Mouse (Mus musculus) brain, embryonic 18.5 days (tissue): ENCODE results near the gene Ankra2.

Experiments used
- DNase-seq: peaks from one replicate; pipeline ENCODE4 v3.0.0-alpha.2; 2012; ENCODE audit warnings: low read depth, low spot score

Gene Ankra2

GRCm38 (mm10) chr13:98291712-98292111 is 28.8 kb downstream of the Ankra2 start:
- no peak for DNase-seq

GRCm38 (mm10) chr13:98296072-98296471 is 33.2 kb downstream of the Ankra2 start:
- DNase-seq: no peak

- DNase-seq: no peak
Observed at GRCm38 (mm10) chr13:98297883-98298482, 35.1 kb downstream of the Ankra2 start.

DNA sequence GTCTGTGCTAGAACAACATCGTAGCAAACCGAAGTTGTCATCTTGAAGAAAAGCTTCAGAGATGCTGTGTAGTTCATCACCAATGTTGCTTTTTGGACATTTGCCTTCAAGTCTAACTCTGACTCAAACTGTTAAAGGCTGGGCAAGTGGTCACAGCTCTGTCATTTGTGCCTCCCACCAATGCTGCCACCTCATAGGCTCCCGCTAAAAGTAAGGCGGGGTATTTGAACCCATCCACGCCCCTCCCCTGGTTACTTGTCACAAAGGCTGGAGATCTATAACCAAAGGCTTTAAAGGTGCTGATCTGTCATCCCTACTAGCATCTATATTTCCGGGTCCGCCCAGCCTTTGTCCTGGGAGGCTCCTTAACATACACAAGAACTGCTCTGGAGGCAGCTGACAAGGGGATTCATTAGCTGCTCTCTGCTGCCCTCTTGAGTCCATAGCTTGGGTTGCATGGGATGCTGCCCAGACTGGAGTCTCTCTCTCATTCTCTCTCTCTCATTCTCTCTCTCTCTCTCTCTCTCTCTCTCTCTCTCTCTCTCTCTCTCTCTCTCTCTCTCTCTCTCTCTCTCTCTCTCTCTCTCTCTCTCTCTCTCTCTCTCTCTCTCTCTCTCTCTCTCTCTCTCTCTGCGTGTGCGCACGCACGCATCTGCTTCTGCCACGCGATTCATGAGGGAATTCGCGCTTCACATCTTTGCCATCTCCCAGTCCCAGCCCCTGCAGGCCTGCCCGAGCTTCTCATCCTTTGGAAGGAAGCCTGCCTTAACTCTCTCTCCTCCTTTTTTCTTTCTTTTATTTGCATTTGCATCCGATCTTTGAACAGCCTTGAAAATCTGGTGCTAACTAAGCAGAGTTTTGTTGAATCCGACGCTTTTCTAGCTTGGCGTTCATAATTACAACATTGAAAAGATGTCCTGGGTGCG is 36.2 kb downstream of the Ankra2 start:
- peak; percentile 55 for DNase-seq

GRCm38 (mm10) chr13:98305257-98305656 is 42.4 kb downstream of the Ankra2 start:
- DNase-seq: no peak

DNA sequence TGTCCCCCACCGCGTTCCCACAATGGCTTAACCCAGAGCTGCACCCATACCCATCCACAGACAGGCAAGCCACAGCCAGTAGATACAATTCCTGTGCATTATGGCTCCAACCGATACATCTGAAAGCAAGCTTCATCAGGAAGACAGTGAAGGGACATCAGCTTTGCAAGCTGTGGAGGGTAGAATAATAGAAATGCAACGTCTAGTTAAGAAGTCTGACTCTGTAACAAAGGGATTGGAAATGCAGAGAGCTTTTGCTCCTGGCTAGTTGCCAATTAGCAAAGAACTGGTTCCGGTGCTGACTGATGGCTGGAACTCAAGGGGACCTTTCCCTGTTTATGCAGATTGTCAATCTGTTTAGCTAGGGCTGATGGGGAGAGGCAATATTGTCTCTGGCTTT is 43.5 kb downstream of the Ankra2 start:
- DNase-seq: no peak

DNA sequence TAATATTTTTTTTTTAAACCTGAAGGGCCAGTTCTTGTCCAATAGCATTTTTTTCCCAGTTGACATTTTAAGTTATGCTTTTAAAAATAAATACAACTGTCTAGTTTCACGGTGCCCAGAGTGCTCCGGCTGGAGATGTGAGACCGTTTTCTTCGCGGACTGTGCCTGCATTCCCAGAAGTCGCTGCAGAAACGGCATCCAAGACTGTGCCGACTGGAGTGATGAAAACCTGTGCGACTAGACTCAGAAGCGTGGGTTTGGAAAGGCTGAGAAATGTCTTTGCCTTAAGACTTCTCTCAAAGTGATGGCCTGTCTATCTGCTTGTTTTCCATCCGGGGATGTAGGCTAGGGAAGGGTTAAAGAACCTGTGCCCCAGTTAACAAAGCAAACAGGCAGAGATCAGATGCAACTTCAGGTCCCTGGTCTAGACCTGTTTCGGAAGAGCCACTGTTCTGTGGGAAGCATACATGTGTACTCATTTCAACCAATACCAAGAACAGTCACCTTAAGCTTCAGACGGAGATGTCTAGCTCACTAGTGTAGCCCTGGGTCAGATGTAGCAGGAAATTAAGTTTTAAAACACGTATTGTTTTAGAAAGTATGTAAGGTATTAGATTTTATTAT is 44.1 kb downstream of the Ankra2 start:
- no peak for DNase-seq

- DNase-seq: no peak
Observed at GRCm38 (mm10) chr13:98308004-98308403, 45.1 kb downstream of the Ankra2 start.

- no peak for DNase-seq
Observed at GRCm38 (mm10) chr13:98308724-98309123, 45.9 kb downstream of the Ankra2 start.

DNA sequence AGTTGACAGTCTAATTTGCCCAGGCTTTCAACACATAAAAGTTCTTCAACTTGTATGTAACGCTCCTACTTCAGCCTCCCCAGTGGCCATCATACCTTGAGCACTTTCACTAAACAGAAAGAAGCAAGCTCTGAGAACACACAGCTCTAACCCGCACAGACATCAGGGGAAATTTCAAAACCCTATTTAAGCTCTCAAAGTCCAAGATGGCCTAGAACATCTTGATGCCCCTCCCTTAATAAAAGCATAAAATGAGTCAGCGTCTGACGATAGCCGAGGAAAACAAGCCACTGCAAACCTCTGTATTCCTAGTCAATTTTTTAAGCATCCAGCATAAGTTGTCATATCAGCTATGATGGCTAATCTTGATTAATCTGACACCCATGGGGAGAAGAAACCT is 48.7 kb downstream of the Ankra2 start:
- DNase-seq: no peak

DNA sequence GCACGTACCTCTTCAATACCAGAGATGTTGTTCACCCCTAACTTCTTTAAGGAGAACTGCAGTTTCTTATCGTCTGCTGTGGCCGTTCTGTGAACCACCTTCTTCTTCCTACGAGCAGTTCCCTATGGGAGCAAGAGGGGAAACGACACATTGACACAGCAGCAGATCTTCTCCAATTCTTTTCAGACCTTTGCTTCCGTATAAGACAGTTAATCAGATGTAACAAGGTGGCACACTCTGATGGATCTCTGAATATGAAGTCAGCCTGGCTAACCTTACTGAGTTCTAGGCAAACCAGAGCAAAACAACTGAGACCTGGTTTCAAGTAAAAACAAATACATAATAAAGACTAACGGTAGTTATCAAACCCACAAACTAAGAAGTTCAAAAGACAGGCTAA is 50.8 kb downstream of the Ankra2 start:
- no peak for DNase-seq

DNA sequence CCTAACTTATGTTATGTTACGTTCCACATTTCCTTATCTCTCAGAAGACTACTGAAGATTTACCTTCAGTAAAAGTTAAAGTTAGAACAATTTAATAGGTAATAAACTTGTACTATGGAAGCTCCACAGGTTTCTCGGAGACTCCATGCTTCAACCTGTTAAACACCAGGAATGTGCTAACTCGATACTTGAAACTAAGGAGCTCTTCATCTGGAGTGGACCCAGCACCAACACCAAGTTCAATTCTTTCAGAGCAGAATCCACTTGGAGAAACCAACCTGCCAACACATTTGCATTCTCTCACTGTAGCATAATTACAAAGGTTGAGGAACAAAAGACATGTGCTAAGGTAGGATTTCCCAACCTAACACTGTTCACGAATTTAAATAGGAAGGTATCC is 52.2 kb downstream of the Ankra2 start:
- no peak for DNase-seq

DNA sequence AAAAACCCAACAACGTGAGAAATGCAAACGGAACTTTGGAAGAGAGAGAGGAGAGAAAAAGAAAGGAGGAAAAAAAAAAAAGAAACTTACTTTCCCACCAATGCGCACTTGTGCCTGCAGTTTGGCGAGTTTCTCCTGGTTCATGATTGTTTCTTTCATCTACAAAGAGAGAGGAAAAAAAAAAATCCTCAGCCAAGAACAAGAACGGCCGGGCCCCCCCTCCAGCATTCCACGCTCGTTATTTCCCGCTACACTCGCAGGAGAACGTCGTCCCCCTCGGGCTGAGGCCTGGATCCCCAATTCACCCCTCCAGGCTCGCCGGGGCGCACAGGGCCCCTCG is 53.2 kb downstream of the Ankra2 start:
- DNase-seq: no peak

GRCm38 (mm10) chr13:98316480-98317245 is 53.8 kb downstream of the Ankra2 start, which contains the start of gene Btf3:
TSS of gene Btf3 (minus strand) at chr13:98317006.
- peak; percentile 82 for DNase-seq

GRCm38 (mm10) chr13:98317246-98317677 is 54.4 kb downstream of the Ankra2 start:
- DNase-seq: no peak

DNA sequence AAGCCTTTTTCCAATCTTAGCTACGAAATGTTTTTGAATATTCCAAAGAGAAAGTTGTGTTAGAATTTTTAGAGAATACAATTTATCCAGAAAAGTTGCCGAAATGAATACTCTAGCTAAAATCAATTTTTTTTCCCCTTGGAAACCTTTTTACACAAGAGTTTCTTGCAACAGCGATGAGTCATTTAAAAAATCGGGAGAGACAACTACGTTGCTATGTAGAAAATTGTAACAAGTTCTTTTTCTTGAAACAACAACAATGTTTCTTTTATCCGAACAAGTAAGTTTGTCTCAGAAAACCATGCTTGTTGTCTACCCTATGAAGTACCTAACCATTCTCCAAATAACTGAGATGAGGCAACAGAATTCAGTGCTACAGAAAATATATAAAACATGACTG is 55.0 kb downstream of the Ankra2 start:
- no peak for DNase-seq
